Mouse (Mus musculus): ENCODE data around the gene Unc45b. TPM values are rescaled to one million over a fixed set of nuclear protein-coding genes. Genes with fewer than 3 reads are reported as not detected.

Unc45b gene
- polyA plus RNA-seq, 1 experiment from 2014 or later, result 1.1 TPM

- Histone ChIP-seq H3K9me3 (replicated peaks) (no peaks in the 10 kb centered on the region), H3K4me3 (replicated peaks) (peak overlapping the region; percentile 99), H3K27ac (peak overlapping the region; percentile 94), H3K36me3 (0 out of 2 replicates have a peak, but pooled peaks cover 2% of the 10 kb centered on the region), H3K4me1 (replicated peaks) (peaks cover 58% of the 10 kb centered on the region), H3K9ac (peak overlapping the region; percentile 96), H3K4me2 (peak overlapping the region; percentile 70), H3K27me3 (no peaks in the 10 kb centered on the region)
- WGBS (ENCODE audit: insufficient replicate concordance), result under 1% methylated on average over 36 of the region's 36 CpGs
- ATAC-seq (ENCODE audit: low read depth) (peak; percentile 61), DNase-seq (peak; percentile 67)
These were observed 39.9 kb upstream of the Unc45b start for GRCm38 (mm10) chr11:82870173-82871030.

- peaks cover 58% of the 10 kb centered on the region for H3K4me1 ChIP-seq (replicated peaks)
- peak within 1 kb of the TSS; percentile 94 for H3K27ac ChIP-seq
- peak within 1 kb of the TSS; percentile 96 for H3K9ac ChIP-seq
- no peaks in the 10 kb centered on the region for H3K27me3 ChIP-seq
- peak within 1 kb of the TSS; percentile 70 for H3K4me2 ChIP-seq
- peak within 1 kb of the TSS; percentile 99 for H3K4me3 ChIP-seq (replicated peaks)
- DNase-seq (peak; percentile 89), ATAC-seq (ENCODE audit: low read depth) (peak; percentile 92)
- no peaks in the 10 kb centered on the region for H3K9me3 ChIP-seq (replicated peaks)
- H3K36me3 ChIP-seq, result 0 out of 2 replicates have a peak, but pooled peaks cover 2% of the 10 kb centered on the region
- 1% methylated on average over 43 of the region's 43 CpGs for WGBS (ENCODE audit: insufficient replicate concordance)
These were observed 39.3 kb upstream of the Unc45b start, which contains the start of gene Rffl for GRCm38 (mm10) chr11:82871031-82871446. Gene Rffl, minus strand, starts transcription at chr11:82871210.

GRCm38 (mm10) chr11:82874924-82875323 is 35.4 kb upstream of the Unc45b start:
- H3K27ac ChIP-seq, result peak overlapping the region; percentile 70

GRCm38 (mm10) chr11:82875631-82876030 is 34.7 kb upstream of the Unc45b start:
- Histone ChIP-seq H3K27me3 (no peaks in the 10 kb centered on the region), H3K4me1 (replicated peaks) (peaks cover 21% of the 10 kb centered on the region), H3K27ac (no peak overlapping the region), H3K36me3 (peaks cover 10% of the 10 kb centered on the region; the same call in 1 of the 2 replicates), H3K4me3 (replicated peaks) (no peak overlapping the region), H3K9ac (no peak overlapping the region; the same call in 1 of the 2 replicates), H3K4me2 (no peak overlapping the region), H3K9me3 (replicated peaks) (no peaks in the 10 kb centered on the region)
- no peak for DNase-seq
- WGBS (ENCODE audit: insufficient replicate concordance), result 81% methylated on average over 5 of the region's 5 CpGs
- no peak for ATAC-seq (ENCODE audit: low read depth)

More at GRCm38 (mm10) chr11:82874924-82875323, 35.4 kb upstream of the Unc45b start:
- Histone ChIP-seq H3K36me3 (peaks cover 10% of the 10 kb centered on the region; the same call in 1 of the 2 replicates), H3K4me1 (replicated peaks) (peaks cover 21% of the 10 kb centered on the region), H3K27me3 (no peaks in the 10 kb centered on the region), H3K4me2 (peak overlapping the region; percentile 26), H3K4me3 (replicated peaks) (no peak overlapping the region), H3K9me3 (replicated peaks) (no peaks in the 10 kb centered on the region), H3K9ac (peak overlapping the region; percentile 34; the same call in 1 of the 2 replicates)
- ATAC-seq (ENCODE audit: low read depth) (peak; percentile 19; the same call in 1 of the 2 replicates), DNase-seq (no peak)
- 11% methylated on average over 5 of the region's 5 CpGs for WGBS (ENCODE audit: insufficient replicate concordance)

GRCm38 (mm10) chr11:82877726-82878344 is 32.5 kb upstream of the Unc45b start:
- ATAC-seq (ENCODE audit: low read depth) (no peak), DNase-seq (no peak)
- Histone ChIP-seq H3K27me3 (no peaks in the 10 kb centered on the region), H3K9ac (no peak overlapping the region), H3K4me1 (replicated peaks) (peaks cover 18% of the 10 kb centered on the region), H3K4me2 (no peak overlapping the region), H3K9me3 (replicated peaks) (no peaks in the 10 kb centered on the region), H3K4me3 (replicated peaks) (no peak overlapping the region), H3K27ac (no peak overlapping the region), H3K36me3 (peaks cover 15% of the 10 kb centered on the region; the same call in 1 of the 2 replicates)
- 79% methylated on average over 7 of the region's 7 CpGs for WGBS (ENCODE audit: insufficient replicate concordance)

- no peak overlapping the region for H3K4me2 ChIP-seq
- no peaks in the 10 kb centered on the region for H3K9me3 ChIP-seq (replicated peaks)
- ATAC-seq (ENCODE audit: low read depth), result no peak
- WGBS (ENCODE audit: insufficient replicate concordance), result 82% methylated on average over 8 of the region's 8 CpGs
- no peak overlapping the region for H3K9ac ChIP-seq
- H3K4me1 ChIP-seq (replicated peaks), result peaks cover 8% of the 10 kb centered on the region
- H3K4me3 ChIP-seq (replicated peaks), result no peak overlapping the region
- no peaks in the 10 kb centered on the region for H3K27me3 ChIP-seq
- no peak overlapping the region for H3K27ac ChIP-seq
- peaks cover 13% of the 10 kb centered on the region; the same call in 1 of the 2 replicates for H3K36me3 ChIP-seq
- no peak for DNase-seq
These were observed 27.2 kb upstream of the Unc45b start for GRCm38 (mm10) chr11:82883180-82883579.

GRCm38 (mm10) chr11:82886559-82886958 is 23.8 kb upstream of the Unc45b start:
- Histone ChIP-seq H3K9ac (no peak overlapping the region), H3K36me3 (peaks cover 6% of the 10 kb centered on the region; the same call in 1 of the 2 replicates), H3K4me2 (no peak overlapping the region), H3K4me3 (replicated peaks) (no peak overlapping the region), H3K4me1 (replicated peaks) (peaks cover 28% of the 10 kb centered on the region), H3K9me3 (replicated peaks) (no peaks in the 10 kb centered on the region), H3K27me3 (peaks cover 3% of the 10 kb centered on the region; the same call in 1 of the 2 replicates), H3K27ac (no peak overlapping the region)
- 68% methylated on average over 3 of the region's 3 CpGs for whole genome bisulfite sequencing (ENCODE audit: insufficient replicate concordance)
- DNase-seq (no peak), ATAC-seq (ENCODE audit: low read depth) (no peak)

GRCm38 (mm10) chr11:82888491-82888946 is 21.8 kb upstream of the Unc45b start:
- DNase-seq (no peak), ATAC-seq (ENCODE audit: low read depth) (no peak)
- WGBS (ENCODE audit: insufficient replicate concordance), result 64% methylated on average over 10 of the region's 10 CpGs
- Histone ChIP-seq H3K9me3 (replicated peaks) (no peaks in the 10 kb centered on the region), H3K27ac (peak overlapping the region; percentile 18; the same call in 1 of the 2 replicates), H3K4me2 (peak overlapping the region; percentile 94), H3K36me3 (no peaks in the 10 kb centered on the region), H3K27me3 (peaks cover 11% of the 10 kb centered on the region; the same call in 1 of the 2 replicates), H3K4me3 (replicated peaks) (0 out of 2 replicates have a peak overlapping the region, but pooled peaks have one; percentile 68), H3K9ac (peak overlapping the region; percentile 85), H3K4me1 (replicated peaks) (peaks cover 28% of the 10 kb centered on the region)

GRCm38 (mm10) chr11:82889524-82890341 is 20.6 kb upstream of the Unc45b start:
- Histone ChIP-seq H3K36me3 (no peaks in the 10 kb centered on the region), H3K27ac (peak overlapping the region; percentile 74), H3K9ac (peak overlapping the region; percentile 85), H3K4me1 (replicated peaks) (peaks cover 28% of the 10 kb centered on the region), H3K27me3 (peaks cover 11% of the 10 kb centered on the region; the same call in 1 of the 2 replicates), H3K4me2 (peak overlapping the region; percentile 94), H3K9me3 (replicated peaks) (no peaks in the 10 kb centered on the region), H3K4me3 (replicated peaks) (peak overlapping the region; percentile 68)
- WGBS (ENCODE audit: insufficient replicate concordance), result 6% methylated on average over 31 of the region's 31 CpGs
- ATAC-seq (ENCODE audit: low read depth) (peak; percentile 55), DNase-seq (no peak)

GRCm38 (mm10) chr11:82890342-82890762 is 20.0 kb upstream of the Unc45b start, which contains the start of gene Rad51d:
Gene Rad51d, minus strand, starts transcription at chr11:82890614.
- H3K36me3 ChIP-seq, result no peaks in the 10 kb centered on the region
- H3K4me2 ChIP-seq, result peak within 1 kb of the TSS; percentile 94
- peaks cover 28% of the 10 kb centered on the region for H3K4me1 ChIP-seq (replicated peaks)
- ATAC-seq (ENCODE audit: low read depth), result peak; percentile 91
- H3K9ac ChIP-seq, result peak within 1 kb of the TSS; percentile 85
- H3K4me3 ChIP-seq (replicated peaks), result peak within 1 kb of the TSS; percentile 68
- DNase-seq, result peak; percentile 90
- H3K27me3 ChIP-seq, result peaks cover 11% of the 10 kb centered on the region; the same call in 1 of the 2 replicates
- peak within 1 kb of the TSS; percentile 74 for H3K27ac ChIP-seq
- H3K9me3 ChIP-seq (replicated peaks), result no peaks in the 10 kb centered on the region
- WGBS (ENCODE audit: insufficient replicate concordance), result 0% methylated on average over 26 of the region's 26 CpGs
